Mouse (Mus musculus): ENCODE data around the gene Synj2. TPM values are rescaled to one million over a fixed set of nuclear protein-coding genes. Genes with fewer than 3 reads are reported as not detected.

Synj2 gene
- total RNA-seq, 2 experiments from 2014 or later = 8.3 to 9.8 TPM

- ATAC-seq (replicated peaks; ENCODE audit: poor library complexity) = no peak
Measured at GRCm38 (mm10) chr17:5997380-5998234, 56.5 kb downstream of the Synj2 start.

- no peak for ATAC-seq (replicated peaks; ENCODE audit: poor library complexity)
Measured at GRCm38 (mm10) chr17:5998235-5998500, 57.1 kb downstream of the Synj2 start.

GRCm38 (mm10) chr17:5999039-5999543 lies 58.0 kb downstream of the Synj2 start:
- ATAC-seq (replicated peaks; ENCODE audit: poor library complexity) = no peak

- ATAC-seq (replicated peaks; ENCODE audit: poor library complexity) = peak; percentile 26
Measured at GRCm38 (mm10) chr17:6000864-6001319, 59.8 kb downstream of the Synj2 start.

GRCm38 (mm10) chr17:6001389-6001788 lies 60.3 kb downstream of the Synj2 start:
- ATAC-seq (replicated peaks; ENCODE audit: poor library complexity) = peak; percentile 57

- ATAC-seq (replicated peaks; ENCODE audit: poor library complexity) = peak; percentile 25
Measured at GRCm38 (mm10) chr17:6001836-6002235, 60.8 kb downstream of the Synj2 start.

- no peak for ATAC-seq (replicated peaks; ENCODE audit: poor library complexity)
Measured at GRCm38 (mm10) chr17:6002563-6002962, 61.5 kb downstream of the Synj2 start.

- ATAC-seq (replicated peaks; ENCODE audit: poor library complexity) = no peak
Measured at GRCm38 (mm10) chr17:6003661-6004060, 62.6 kb downstream of the Synj2 start.

GRCm38 (mm10) chr17:6005246-6005637 lies 64.2 kb downstream of the Synj2 start:
- no peak for ATAC-seq (replicated peaks; ENCODE audit: poor library complexity)

GRCm38 (mm10) chr17:6005638-6006471 lies 64.8 kb downstream of the Synj2 start:
- peak; percentile 42 for ATAC-seq (replicated peaks; ENCODE audit: poor library complexity)

- ATAC-seq (replicated peaks; ENCODE audit: poor library complexity) = no peak
Measured at GRCm38 (mm10) chr17:6007101-6007780, 66.2 kb downstream of the Synj2 start.

- ATAC-seq (replicated peaks; ENCODE audit: poor library complexity) = peak; percentile 64
Measured at GRCm38 (mm10) chr17:6007902-6008301, 66.8 kb downstream of the Synj2 start.

GRCm38 (mm10) chr17:6008590-6008989 lies 67.5 kb downstream of the Synj2 start:
- peak; percentile 58 for ATAC-seq (replicated peaks; ENCODE audit: poor library complexity)

GRCm38 (mm10) chr17:6009606-6010005 lies 68.5 kb downstream of the Synj2 start:
- ATAC-seq (replicated peaks; ENCODE audit: poor library complexity) = no peak

- ATAC-seq (replicated peaks; ENCODE audit: poor library complexity) = no peak
Measured at GRCm38 (mm10) chr17:6013079-6013478, 72.0 kb downstream of the Synj2 start.

GRCm38 (mm10) chr17:6014985-6015384 lies 73.9 kb downstream of the Synj2 start:
- ATAC-seq (replicated peaks; ENCODE audit: poor library complexity) = no peak

GRCm38 (mm10) chr17:6016213-6016780 lies 75.2 kb downstream of the Synj2 start:
- peak; percentile 71 for ATAC-seq (replicated peaks; ENCODE audit: poor library complexity)

- peak; percentile 51 for ATAC-seq (replicated peaks; ENCODE audit: poor library complexity)
Measured at GRCm38 (mm10) chr17:6017268-6017667, 76.2 kb downstream of the Synj2 start.

- no peak for ATAC-seq (replicated peaks; ENCODE audit: poor library complexity)
Measured at GRCm38 (mm10) chr17:6018348-6018747, 77.3 kb downstream of the Synj2 start.

- ATAC-seq (replicated peaks; ENCODE audit: poor library complexity) = peak; percentile 65
Measured at GRCm38 (mm10) chr17:6019776-6020175, 78.7 kb downstream of the Synj2 start.

- ATAC-seq (replicated peaks; ENCODE audit: poor library complexity) = 0 out of 2 replicates have a peak, but pooled peaks have one; percentile 38
Measured at GRCm38 (mm10) chr17:6020636-6021035, 79.6 kb downstream of the Synj2 start.

Measured in megakaryocyte progenitor cell, adult 5-6 weeks (primary cell).